Mouse (Mus musculus) R1 (cell line): ENCODE measurements at regions not wholly inside any gene's neighbourhood (a gene's known extent, or its start where the extent isn't known, plus 50 kb on each side); places are given as distances from the start of the nearest gene placed in this dataset.
"Not testable (repeated sequence)": the region's sequence is repeated elsewhere in the genome, so short reads cannot be mapped to it uniquely, and the experiment has no call there.

Experiments used
- DNase-seq: peaks from one replicate; pipeline ENCODE4 v3.0.0-alpha.2; 2018; ENCODE audit warnings: low read depth, low spot score

DNA sequence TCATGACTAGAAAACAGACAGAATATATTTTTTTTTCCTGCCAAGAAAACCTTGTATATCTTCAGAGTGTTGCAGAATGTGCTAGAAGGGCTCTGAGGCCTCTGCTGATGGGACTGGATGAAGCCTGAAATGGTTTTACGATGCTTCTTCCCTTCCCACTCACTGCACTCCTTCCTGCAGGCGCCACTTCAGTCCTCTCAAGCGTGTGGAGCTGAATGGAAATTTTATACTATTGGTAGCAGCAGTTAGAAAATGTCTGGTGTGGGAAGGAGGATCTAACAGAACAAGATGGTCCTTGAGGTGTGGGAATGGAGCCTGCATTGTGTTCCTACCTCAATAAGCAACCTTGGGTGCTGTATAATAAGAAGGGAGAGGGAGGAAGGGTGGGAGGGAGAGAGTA lies 166.1 kb upstream of the Smlr1 start:
- no peak for DNase-seq

DNA sequence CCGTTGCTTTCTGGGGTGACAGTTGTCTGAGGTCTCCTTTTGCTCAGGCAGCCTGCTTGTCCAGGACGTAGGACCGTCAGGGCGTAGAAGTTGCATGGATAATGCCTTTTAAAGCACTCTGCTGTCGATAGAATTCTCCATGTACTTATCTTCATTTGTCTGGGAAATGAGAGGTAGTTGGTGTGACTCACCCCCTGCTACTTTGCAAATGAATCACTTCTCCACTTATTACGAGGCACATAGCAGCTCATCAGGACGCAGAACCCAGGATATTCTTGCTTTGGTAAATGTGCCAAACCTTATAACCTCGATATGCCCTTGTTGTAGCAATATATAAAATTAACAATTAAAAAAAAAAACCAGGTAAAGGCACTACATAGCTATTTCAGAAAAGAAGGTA lies 159.7 kb upstream of the Smlr1 start:
- peak; percentile 32 for DNase-seq

DNA sequence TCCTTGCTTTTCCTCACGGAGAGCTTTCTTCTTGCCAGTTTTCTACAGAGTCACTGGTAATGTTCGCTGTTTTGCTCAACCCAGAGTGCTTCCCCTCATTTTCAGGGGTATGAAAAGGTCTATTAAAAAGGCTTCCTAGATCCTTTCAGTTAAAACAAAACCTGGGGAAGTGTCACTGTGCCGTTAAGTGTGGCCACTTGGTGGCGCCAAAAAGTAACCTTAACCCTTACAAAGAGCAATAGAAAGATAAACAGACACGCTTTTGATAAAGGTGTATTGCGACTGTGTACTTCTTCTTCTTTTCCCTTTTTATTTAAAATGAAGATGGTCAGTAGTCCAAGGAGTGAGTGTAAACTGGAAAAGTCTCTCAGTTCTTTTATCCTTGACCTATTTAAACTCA lies 145.2 kb upstream of the Smlr1 start:
- DNase-seq = peak; percentile 65

DNA sequence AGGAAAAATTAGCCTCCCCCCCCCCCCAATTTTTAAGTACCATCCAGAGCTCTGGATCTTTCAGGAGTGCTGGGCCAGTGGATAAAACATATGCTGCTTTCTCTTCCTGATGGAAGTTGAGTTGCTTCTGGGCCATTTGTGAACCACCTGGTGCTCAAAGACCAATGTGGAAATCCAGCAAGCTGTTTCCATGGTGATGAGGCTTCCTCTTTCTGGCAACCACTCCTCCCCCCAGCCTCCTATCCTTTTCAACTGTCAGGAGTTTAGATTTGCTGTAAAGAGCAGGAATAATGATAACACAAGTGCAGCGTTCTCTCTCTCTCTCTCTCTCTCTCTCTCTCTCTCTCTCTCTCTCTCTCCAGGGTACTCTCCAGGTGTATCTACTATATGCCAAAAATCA lies 141.8 kb upstream of the Smlr1 start:
- peak; percentile 61 for DNase-seq

DNA sequence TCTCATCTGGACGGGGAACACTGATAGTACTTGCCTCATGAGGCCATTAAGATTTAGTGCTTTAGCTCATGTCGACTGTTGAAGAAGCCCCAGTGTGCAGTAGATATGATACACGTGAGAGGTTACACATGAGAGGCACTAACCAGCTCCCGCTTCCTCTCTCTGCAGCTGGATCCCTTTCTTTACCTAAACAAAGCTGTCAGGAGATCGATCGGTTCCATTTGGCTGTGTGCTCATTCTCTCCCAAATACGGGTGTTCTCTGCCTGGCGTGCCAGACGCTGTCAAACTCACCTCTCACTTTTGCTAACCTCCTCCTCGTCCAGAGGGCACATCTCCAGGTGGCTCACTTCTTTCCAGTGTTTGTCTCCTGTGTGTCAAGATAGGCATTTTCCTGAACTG lies 139.3 kb upstream of the Smlr1 start:
- DNase-seq = no peak

DNA sequence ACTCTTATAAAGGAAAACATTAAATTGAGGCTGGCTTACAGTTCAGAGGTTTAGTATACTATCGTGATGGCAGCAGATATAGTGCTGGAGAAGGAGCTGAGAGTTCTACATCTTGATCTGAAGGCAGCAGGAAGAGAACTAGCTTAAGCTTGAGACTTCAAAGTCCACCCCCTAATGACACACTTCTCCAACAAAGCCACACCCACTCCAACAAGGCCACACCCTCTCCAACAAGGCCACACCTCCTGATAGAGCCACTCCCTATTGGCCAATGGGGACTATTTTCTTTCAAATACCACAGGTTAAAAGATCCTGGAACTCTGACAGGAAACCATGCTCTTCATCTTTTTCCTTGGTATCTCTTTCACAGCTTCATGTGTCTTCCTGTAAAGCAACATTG lies 134.0 kb upstream of the Smlr1 start:
- peak; percentile 64 for DNase-seq

DNA sequence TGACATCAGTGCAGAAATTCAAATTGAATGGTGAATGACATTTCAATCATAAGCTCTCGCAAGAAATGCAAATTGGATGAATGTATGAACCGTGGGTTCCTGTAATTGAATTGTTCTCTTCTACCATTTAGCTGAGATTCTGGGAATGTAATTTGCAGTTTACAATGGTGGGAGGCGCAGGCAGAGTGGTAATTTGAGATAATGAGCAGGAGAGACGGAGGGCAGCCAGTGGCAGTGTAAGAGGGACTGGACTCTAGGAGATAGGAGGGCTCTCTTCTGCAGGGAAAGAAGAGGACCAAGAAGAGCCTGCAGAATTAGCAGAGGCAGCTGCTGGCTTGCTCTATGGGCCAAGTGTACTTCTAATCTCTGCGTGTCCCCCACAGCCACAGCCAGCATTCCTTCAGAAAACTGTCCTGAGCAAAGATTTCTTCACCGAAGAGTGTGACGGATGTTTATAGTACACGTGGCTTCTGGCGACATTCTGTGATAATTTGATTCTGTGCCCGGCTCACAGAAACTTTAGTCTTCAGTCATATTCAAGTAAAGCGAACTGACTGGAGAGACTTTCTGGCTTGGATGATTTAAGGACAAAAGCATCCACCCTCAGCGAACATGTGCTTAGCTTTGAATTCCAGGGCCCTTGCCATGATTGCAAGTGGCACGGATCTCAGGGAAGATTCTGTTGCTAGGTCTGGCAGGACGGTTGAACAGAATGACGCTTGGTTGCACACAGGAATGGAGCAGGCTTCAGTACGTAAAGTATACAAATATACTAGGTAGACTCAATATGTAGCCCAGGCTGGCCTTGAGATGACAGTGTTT lies 116.9 kb upstream of the Smlr1 start:
- no peak for DNase-seq

DNA sequence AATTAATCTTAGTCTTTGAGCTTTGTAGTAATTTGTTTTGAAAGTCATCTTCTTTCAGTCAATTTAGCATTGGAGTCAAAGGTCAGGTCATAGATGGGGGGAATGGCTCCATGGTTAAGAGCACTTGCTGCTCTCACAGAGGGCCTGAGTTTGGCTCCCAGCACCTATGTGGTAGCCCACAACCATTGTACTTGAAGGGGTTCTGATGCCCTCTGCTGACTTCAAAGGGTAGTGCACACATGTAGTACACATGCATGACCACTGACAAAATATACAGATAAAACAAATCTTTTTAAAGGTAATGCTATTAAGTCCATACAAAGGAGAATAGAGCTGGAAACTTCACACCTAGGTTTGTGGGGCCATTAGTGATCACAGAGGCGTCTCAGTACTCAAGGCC lies 111.7 kb upstream of the Smlr1 start:
- peak; percentile 79 for DNase-seq

DNA sequence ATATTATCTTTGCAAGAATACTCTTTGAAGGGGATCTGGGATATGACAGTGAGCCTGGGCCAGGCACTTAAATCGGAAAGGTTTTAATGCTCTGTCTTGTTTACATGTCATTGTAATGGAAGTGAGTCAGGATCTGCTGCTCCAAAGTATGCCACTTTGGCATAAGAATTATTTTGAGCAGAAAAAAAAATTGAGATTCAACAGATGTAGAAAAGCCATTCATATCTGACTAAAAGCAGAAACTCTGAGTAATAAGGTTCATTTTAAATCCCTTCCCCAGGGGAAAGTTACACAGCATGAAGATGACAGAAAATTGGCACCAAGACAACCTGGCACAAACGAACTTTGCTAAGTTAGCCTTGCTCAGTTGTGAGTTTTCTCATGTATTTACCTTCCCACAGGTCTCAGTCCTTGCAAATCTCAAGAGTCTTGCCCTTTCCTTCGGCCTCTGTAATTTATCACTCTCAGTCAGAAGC lies 107.5 kb upstream of the Smlr1 start:
- DNase-seq = no peak

DNA sequence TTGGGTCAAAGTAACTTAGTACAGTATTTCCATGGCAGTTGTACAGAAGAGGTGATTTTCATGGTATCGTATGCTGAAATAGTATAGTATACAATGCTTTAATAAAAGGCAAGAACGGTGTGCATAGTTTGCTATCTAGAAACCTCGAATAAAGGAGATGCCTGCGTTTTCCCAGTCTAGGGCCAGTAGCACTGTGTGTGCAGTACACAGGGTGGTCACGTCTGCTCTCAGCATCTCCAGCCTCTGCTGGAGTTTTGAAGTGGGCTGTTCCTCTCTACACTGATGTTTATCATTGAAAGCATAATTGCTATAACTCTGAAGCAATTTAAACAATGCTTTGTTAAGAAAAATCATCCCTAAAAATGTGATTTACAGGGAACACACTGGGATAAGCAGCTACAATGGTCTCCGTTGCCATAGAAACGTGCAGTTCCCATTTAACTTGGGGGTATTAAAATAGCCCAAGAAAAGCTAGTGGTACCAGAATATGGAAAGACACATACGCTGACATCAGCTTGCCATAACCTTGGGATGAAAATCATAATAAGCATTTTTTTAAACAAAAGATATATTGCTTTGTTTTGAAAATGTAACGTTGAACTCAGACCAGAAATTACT lies 106.1 kb upstream of the Smlr1 start:
- no peak for DNase-seq

DNA sequence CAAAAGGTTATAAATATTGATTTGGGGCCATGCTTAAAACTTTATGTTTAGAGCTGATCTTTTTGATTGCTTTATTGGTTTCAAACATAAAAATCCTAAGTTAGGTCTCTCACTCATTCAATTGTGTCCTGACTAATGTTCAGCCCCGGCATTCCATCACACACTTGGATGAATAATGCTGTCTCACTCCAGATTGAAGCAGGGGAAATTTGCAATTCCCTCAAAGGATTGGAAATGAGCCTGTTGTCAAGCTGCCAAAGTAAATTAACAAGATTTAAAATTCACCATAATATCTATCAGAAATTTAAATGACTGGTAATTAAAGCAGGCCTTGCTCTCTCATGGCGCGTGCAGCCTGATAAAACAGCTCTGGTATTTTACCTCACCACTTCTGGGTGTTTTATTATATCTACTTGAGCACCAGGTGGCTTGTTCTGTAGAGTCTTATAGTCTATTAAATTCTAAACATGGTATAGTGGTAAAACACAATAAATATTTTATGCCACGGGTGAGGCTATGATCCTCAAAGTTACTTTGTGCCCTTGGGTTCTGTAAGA lies 97.1 kb upstream of the Smlr1 start:
- peak; percentile 13 for DNase-seq

DNA sequence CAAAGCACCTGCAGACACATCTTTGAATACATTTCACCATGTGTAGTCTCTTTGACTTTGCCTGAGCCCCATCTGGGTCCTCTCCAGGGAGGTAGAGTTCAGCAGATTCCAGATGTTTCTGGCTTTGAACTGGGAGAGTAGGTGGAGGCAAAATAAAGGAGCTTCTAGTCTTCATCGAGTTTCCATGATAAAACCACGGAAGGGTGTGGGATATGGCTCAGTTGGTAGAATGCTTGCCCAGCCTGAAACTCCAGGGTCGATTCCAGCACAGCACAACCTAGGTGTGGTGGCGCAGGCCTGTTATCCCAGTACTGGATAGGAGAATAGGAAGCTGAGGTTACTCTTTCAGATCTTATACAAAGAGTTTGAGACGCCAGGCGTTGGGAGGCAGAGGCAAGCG lies 96.2 kb upstream of the Smlr1 start:
- DNase-seq = peak; percentile 88

DNA sequence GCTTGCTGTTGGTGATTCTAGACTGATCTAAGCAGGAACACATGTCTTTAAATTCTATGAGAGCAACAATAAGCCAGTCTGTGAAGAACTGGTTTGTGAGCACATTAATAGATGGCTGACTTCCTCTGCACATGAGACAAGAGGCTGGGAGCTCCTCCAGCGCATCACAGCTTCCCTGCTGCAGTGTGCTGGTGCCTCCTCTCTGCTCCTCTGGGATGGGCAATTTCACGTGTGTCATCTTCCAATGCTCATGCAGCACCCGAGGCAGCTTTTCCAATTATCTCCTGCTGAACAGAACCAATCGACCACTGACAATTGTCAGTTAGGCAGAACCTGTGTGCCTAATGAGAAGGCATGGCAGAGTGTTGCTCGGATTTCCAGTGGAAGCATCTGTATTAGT lies 86.5 kb upstream of the Smlr1 start:
- DNase-seq = no peak

DNA sequence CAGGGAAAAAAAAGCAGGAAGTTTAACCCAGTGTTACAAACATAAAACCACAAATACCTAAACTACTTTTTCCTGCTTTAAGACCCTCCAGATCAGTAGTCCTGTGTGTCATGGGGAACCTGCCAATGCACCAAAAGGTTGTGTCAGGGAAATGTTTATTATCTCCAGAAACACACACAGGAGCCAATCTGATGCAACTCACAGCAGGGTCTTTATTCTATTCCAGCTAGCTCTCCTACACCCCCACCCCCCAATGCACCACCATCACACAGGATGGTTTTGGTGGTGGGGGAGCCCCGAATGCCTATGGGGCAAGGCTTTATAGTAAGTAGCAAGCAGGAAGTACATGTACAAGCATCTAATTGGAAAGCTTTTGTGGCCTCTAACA lies 85.7 kb upstream of the Smlr1 start:
- not testable (repeated sequence) for DNase-seq

DNA sequence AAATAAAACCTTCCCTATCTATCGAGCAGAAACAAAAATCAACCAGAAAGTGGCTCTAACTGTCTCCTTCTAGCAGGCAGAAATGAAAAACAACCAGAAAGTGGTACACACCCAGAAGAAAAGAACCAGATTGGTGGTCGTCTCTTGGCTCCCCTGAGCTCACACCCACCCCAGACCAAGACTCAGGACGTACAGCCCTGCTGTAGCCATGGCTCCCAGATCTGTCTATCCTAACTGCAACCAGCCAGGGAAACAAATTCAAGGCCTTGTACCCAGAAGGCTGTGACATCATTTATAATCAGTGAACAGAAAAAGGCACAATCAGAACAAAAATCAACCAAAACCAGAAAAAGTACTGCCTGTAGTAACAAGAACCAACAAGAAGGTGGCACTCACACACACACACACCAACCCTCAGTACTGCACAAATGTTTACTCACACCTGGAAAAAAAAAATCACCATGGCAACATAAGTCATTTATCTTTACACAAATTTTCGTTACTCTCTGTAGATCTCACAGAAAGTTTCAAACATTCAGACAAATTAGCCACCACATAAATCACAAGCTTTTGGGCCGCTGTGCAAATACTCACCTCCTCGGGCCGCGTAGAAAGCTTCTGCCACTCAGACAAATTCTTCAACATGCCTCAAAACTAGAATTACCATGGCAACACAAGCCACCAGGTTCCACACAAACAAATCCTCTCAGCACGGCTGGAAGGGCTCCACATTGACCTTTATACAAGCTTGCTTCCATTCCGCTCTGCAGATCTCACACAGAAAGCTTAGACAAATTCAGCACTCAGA lies 85.1 kb upstream of the Smlr1 start:
- peak; percentile 62 for DNase-seq

DNA sequence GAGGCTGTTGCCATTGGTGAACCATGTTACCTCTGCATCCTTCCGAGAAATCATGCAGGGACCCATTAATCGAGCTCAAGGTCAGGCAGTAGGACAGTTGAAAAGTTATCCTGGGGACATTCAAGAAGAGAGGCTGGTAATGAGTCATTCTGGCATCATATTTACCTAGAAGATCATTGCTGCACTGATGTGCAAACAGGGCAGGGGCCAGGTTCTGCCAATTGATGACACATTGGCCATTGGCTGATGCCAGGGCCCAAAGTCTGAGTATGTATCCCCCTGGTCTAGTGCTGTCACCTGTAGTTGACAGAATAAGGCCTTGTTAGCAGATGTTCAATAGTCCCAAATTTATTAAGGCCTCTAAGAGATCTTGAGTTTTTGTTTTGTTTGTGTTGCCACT lies 83.6 kb upstream of the Smlr1 start:
- no peak for DNase-seq

DNA sequence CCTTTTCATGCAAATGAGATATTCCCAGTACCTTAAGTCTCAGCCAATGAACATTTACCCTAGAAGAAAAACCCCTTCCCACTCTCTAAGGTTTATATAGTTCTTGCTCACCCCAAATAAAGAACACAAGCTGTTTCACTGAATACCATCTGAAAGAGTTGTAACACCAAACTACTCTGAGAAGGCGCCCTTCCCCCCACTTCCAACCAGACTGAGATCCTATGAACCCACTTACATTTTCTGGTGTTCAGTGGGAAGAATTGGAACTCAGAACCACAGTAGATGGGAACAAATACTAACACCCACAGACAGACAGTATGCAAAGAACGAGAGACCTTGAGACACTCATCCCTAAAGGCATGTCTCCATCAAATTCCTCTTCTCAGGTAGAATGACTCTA lies 65.4 kb upstream of the Smlr1 start:
- DNase-seq = no peak

DNA sequence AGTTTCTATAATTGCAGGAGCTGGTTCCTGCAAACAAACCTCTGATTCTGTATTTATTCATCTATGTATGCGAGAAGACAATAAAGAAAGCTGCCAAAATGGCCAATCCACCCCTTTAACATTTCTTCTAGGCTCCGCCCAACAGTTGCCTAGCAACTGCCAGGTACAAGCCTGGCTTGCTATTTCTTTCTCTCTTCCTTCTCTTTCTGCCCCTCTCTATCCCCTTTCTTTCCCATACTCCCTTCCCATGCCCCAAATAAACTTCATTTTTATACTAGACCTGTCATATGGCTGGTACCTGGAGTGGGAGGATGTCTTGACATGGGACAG lies 53.2 kb upstream of the Smlr1 start:
- DNase-seq = peak; percentile 79

DNA sequence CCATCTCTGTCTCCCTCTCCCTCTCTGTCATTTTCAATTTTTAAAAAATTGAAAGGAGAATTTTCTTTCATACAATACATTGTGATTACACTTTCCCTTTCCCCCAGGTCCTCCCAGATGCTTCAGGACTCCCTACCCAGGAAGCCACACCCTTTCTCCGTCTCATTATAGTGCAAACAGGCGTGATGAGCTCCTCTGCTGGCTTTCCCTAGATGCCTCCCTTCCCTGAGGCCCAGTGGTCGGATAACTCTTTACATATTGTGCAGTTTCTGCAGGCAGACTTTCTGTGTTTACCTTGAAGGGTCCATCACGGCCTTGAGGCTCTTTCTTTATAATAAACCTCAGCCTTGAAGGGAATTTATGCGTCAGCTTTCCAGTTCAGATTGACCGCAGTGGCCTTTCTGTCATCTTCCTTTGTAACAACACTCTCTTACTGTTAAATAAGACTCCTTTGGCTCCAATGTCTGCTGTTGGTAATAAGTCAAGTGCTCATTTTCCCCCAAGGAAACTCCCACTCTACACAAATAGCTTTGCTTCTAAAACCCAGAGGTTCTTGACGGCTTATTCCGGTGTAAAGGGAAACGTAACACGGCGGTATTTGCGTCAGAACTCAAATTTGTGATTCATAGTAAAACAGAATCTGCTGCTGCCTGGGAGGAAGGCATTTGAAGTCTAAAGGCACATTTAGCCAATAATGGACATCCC lies 52.7 kb upstream of the Smlr1 start:
- peak; percentile 83 for DNase-seq
